Mouse (Mus musculus) heart, adult 11 months (tissue): ENCODE results near the gene Gm6502.
A peak's percentile ranks its signal among the peaks of the same experiment; 100 is the strongest.
"Not testable (repeated sequence)": the region's sequence is repeated elsewhere in the genome, so short reads cannot be mapped to it uniquely, and the experiment has no call there.

Experiments
- DNase-seq: peaks from one replicate; pipeline ENCODE4 v3.0.0; 2022

Gm6502 gene

DNA sequence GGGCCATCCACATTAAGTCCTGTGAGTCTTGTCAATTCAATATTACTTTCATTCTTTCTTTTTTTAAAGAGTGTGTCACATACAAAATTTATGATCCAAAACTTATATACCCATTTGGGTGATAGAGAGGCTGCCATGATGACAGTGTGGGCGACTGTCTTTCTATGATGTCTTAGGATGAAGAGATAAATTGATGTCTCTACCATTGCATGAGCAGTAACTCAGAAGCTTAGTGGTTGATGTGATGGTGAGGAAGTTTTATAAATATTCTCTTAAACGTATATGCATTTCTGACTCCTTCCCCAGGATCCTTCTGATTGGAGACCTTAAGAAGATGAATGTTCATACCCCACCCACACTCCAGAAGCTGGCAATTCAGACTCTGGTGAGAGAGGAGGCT lies at the start of gene Gm6502:
Gm6502 (plus strand) TSS at position 301 of the 400 bp plus-strand sequence.
- not testable (repeated sequence) for DNase-seq

DNA sequence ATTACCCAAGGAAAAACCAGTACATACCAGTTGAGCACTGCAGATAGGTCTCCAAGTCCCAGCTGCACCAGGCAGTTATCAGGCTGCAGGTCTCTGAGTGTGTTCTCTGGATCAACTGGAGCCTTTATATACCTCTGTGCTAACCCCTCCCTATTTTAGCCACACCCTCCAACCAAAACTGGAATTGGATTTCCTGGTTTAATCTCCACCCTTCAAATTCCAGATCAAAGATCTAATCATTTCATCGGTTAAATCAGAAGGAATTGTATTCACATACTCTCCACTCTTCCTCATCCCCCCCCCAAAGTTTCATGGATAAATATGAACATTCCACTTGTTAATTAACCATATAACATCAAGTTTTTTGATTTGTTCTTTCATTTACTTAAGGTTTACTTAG lies 7.5 kb upstream of the Gm6502 start, which contains the start of gene A430089I19Rik:
A430089I19Rik (minus strand) TSS at position 101 of the 400 bp plus-strand sequence.
- not testable (repeated sequence) for DNase-seq

DNA sequence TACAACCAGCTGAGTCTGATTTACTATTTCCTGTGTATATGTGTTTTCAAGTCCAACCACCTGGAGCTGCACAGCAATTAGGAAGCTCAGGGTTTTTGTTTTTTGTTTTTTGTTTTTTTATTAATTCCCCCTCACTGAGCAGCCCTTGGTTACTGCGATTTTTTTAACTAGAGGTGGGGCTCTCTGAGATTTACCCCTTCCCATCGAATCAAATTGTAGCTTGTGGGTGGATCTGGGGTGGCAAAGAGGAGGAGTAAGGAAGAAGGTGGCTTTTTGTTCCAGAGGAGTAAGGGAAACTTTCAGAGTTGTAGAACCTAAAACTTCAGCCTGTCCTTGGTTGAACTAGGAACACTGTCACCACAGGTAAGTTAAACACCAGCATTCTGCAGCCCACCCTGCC lies 25.2 kb downstream of the Gm6502 start, which contains the start of gene AA792892:
AA792892 (plus strand) TSS at position 301 of the 400 bp plus-strand sequence.
- DNase-seq: peak; percentile 40
